Mouse (Mus musculus): ENCODE results near the gene Upp1. TPM values are rescaled to one million over a fixed set of nuclear protein-coding genes. Genes with fewer than 3 reads are reported as not detected.

Gene Upp1
- 41.7 and 44.4 TPM in 2 replicates for polyA plus RNA-seq (2014; fragmentation: Nextera tagmentation; extraction: Ambion mirVana)

DNA sequence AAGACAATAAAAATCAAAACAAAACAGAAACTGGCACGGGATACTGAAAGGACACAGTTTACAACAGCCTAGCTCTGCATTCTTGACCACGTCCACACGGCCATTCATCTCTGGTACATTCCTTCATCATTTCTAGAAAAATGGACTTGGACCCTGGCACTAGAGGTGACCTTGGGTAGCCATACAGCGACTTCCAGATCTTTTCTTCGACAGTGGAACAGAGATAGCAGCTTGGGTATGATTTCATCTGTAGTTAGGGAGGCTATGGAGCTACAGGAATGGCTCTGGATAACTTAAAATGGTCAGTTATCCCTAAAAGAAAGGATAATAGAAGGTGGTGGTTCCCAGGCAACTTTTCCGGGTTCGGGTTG is at the start of gene Upp1:
Gene Upp1, plus strand, starts transcription at position 54 of the 371 bp plus-strand sequence.
- WGBS = 0% methylated on average over 7 of the region's 7 CpGs

DNA sequence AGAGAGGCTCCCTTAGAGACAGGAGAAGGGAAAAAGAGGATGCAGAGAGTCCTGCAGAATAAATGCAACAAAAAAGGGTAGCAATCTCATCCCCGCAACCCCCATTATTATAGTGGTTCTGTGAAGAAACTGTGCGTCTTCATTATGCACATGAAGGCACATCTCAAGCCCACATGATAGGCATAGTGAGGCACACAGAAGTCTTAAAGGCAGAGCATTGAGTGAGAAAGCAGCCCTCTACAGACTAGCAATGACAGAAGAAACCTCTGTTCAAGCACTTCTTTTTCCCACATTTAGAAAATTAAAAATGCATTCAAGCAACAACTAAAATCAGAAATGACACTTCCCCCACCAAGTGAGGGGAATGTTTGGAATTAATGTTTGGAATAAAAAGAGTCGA is 41.5 kb upstream of the Upp1 start:
- Histone ChIP-seq H3K9me3 (ENCODE audit: control insufficient read depth, low read length) (no peaks in the 10 kb centered on the region), H3K27ac (replicated peaks in 1 of 2; ENCODE audit: control insufficient read depth in 1 of 2, insufficient read depth in 1 of 2, low read depth in 2 of 2, low read length in 2 of 2) (no peak overlapping the region), H3K4me2 (ENCODE audit: low read length) (no peak overlapping the region), H3K36me3 (ENCODE audit: control insufficient read depth, insufficient read depth, low read length) (no peaks in the 10 kb centered on the region), H3K27me3 (ENCODE audit: control insufficient read depth, insufficient read depth, low read length) (no peaks in the 10 kb centered on the region), H3K9ac (ENCODE audit: low read length) (no peak overlapping the region), H3K4me1 (ENCODE audit: control insufficient read depth in 2 of 2, insufficient read depth in 2 of 2, low read length in 2 of 2) (no peaks in the 10 kb centered on the region), H3K4me3 (ENCODE audit: control insufficient read depth in 1 of 2, insufficient read depth in 1 of 2, low read depth in 1 of 2, low read length in 2 of 2) (no peak overlapping the region)
- 90% methylated on average over 3 of the region's 3 CpGs for WGBS
- no peak for ATAC-seq (ENCODE audit: insufficient number of reproducible peaks, insufficient read depth, low FRiP score, low read depth)

More for the DNA sequence above, at the start of gene Upp1:
- Histone ChIP-seq H3K36me3 (ENCODE audit: control insufficient read depth, insufficient read depth, low read length) (no peaks in the 10 kb centered on the region), H3K9me3 (ENCODE audit: control insufficient read depth, low read length) (no peaks in the 10 kb centered on the region), H3K4me3 (ENCODE audit: control insufficient read depth in 1 of 2, insufficient read depth in 1 of 2, low read depth in 1 of 2, low read length in 2 of 2) (peak within 1 kb of the TSS; percentile 51 to 68), H3K9ac (ENCODE audit: low read length) (peak within 1 kb of the TSS; percentile 74), H3K27me3 (ENCODE audit: control insufficient read depth, insufficient read depth, low read length) (peaks cover 2% of the 10 kb centered on the region; the same call in 1 of the 2 replicates), H3K4me2 (ENCODE audit: low read length) (peak within 1 kb of the TSS; percentile 92), H3K4me1 (ENCODE audit: control insufficient read depth in 2 of 2, insufficient read depth in 2 of 2, low read length in 2 of 2) (peaks cover 15 to 19% of the 10 kb centered on the region in 2 experiments), H3K27ac (replicated peaks in 1 of 2; ENCODE audit: control insufficient read depth in 1 of 2, insufficient read depth in 1 of 2, low read depth in 2 of 2, low read length in 2 of 2) (peak within 1 kb of the TSS; percentile 83 to 87)
- ATAC-seq (ENCODE audit: insufficient number of reproducible peaks, insufficient read depth, low FRiP score, low read depth) = peak; percentile 4; the same call in 1 of the 2 replicates

DNA sequence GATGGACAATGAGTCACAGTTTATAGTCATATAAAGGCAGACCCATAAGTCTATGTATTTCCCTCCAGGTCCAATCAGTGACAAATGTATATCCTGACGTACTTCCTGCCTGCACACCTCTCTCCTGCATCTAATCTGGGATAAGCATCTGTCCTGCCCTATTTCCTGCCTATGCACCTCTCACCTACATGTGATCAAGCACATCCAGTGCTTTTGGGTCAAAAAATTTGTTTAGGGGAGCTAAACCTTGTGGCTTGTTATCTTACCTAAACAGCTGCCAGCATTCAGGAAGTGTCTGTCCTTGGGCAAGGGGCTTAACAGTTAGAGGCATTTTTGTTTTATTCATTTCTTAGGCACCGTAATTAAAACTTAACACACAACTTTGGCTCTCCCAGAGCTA is 4.7 kb upstream of the Upp1 start:
- Histone ChIP-seq H3K4me2 (ENCODE audit: low read length) (no peak overlapping the region), H3K4me3 (ENCODE audit: control insufficient read depth in 1 of 2, insufficient read depth in 1 of 2, low read depth in 1 of 2, low read length in 2 of 2) (no peak overlapping the region), H3K27ac (replicated peaks in 1 of 2; ENCODE audit: control insufficient read depth in 1 of 2, insufficient read depth in 1 of 2, low read depth in 2 of 2, low read length in 2 of 2) (no peak overlapping the region), H3K4me1 (ENCODE audit: control insufficient read depth in 2 of 2, insufficient read depth in 2 of 2, low read length in 2 of 2) (peaks cover 10 to 19% of the 10 kb centered on the region in 2 experiments), H3K9ac (ENCODE audit: low read length) (no peak overlapping the region), H3K36me3 (ENCODE audit: control insufficient read depth, insufficient read depth, low read length) (no peaks in the 10 kb centered on the region), H3K9me3 (ENCODE audit: control insufficient read depth, low read length) (no peaks in the 10 kb centered on the region), H3K27me3 (ENCODE audit: control insufficient read depth, insufficient read depth, low read length) (peaks cover 2% of the 10 kb centered on the region; the same call in 1 of the 2 replicates)
- no peak for ATAC-seq (ENCODE audit: insufficient number of reproducible peaks, insufficient read depth, low FRiP score, low read depth)
- WGBS = 64% methylated on average over 2 of the region's 2 CpGs

DNA sequence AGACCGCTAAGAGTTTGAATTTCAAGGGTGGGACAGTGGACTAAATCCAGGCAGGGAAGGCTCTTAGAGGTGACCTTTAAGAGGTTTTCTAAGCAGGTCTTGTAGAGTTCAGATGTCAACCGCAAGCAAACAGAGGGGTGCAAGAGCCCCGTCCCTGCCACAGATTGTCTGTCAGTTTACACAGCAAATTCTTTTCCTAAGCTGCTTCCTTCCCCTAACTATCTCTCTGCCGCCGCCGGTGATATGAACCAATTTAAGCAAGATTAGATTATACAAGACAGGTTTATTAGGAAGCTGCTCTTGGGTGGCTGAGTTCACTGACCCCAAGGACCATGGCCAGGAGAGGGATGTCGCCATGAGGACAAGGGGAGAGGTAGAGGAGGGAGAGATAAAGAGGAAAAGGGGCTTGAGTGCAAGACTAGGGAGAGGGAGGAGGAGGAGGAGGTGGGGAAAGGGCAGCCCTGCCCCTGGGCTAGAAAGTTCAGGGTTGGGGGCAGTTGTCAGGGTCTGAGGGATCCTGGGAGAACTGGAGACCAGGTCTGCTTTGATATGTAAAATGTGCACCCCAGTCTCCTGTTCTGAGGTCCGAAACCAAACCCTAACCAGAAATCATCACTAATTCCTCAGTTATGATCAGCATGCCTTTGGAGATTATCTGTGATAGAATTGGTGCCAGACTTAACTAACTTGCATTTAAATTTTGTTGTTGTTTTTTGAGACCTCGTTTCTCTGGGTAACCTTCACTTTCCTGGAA is 2.4 kb upstream of the Upp1 start:
- Histone ChIP-seq H3K36me3 (ENCODE audit: control insufficient read depth, insufficient read depth, low read length) (no peaks in the 10 kb centered on the region), H3K9me3 (ENCODE audit: control insufficient read depth, low read length) (no peaks in the 10 kb centered on the region), H3K9ac (ENCODE audit: low read length) (peak overlapping the region; percentile 56; the same call in 1 of the 2 replicates), H3K27me3 (ENCODE audit: control insufficient read depth, insufficient read depth, low read length) (peaks cover 2% of the 10 kb centered on the region; the same call in 1 of the 2 replicates), H3K4me1 (ENCODE audit: control insufficient read depth in 2 of 2, insufficient read depth in 2 of 2, low read length in 2 of 2) (peaks cover 15 to 19% of the 10 kb centered on the region in 2 experiments), H3K4me3 (ENCODE audit: control insufficient read depth in 1 of 2, insufficient read depth in 1 of 2, low read depth in 1 of 2, low read length in 2 of 2) (0 out of 4 replicates have a peak overlapping the region, but pooled peaks of 1 of the 2 experiments have one; percentile 27), H3K4me2 (ENCODE audit: low read length) (peak overlapping the region; percentile 67), H3K27ac (replicated peaks in 1 of 2; ENCODE audit: control insufficient read depth in 1 of 2, insufficient read depth in 1 of 2, low read depth in 2 of 2, low read length in 2 of 2) (no peak overlapping the region)
- no peak for ATAC-seq (ENCODE audit: insufficient number of reproducible peaks, insufficient read depth, low FRiP score, low read depth)
- WGBS = 19% methylated on average over 9 of the region's 9 CpGs

DNA sequence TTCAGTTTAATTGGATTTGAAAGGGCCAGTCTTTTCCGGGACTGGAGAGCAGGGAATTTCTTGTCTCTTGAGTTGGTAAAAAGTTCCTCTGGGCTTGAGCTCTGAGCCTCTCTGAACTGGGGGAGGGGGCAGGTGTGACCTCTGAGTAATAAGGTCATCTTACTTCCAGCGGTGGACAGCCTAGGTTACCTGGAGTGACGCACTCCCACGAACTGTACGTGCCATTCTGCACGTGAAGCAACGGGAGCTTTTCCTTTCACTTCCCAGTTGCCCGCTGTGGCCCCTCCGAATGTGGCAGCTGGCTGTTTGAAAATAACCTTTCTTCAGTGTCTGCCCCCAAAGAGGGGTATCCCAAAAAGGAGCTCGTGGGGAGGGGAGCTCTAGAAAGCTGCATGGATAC is 1.8 kb upstream of the Upp1 start:
- Histone ChIP-seq H3K27ac (replicated peaks in 1 of 2; ENCODE audit: control insufficient read depth in 1 of 2, insufficient read depth in 1 of 2, low read depth in 2 of 2, low read length in 2 of 2) (peak overlapping the region in 1 of 2 experiments; percentile 28; a peak in 1 of 4 replicates), H3K4me3 (ENCODE audit: control insufficient read depth in 1 of 2, insufficient read depth in 1 of 2, low read depth in 1 of 2, low read length in 2 of 2) (peak overlapping the region; percentile 27), H3K4me1 (ENCODE audit: control insufficient read depth in 2 of 2, insufficient read depth in 2 of 2, low read length in 2 of 2) (peaks cover 15 to 19% of the 10 kb centered on the region in 2 experiments), H3K4me2 (ENCODE audit: low read length) (peak overlapping the region; percentile 67), H3K9me3 (ENCODE audit: control insufficient read depth, low read length) (no peaks in the 10 kb centered on the region), H3K27me3 (ENCODE audit: control insufficient read depth, insufficient read depth, low read length) (peaks cover 2% of the 10 kb centered on the region; the same call in 1 of the 2 replicates), H3K36me3 (ENCODE audit: control insufficient read depth, insufficient read depth, low read length) (no peaks in the 10 kb centered on the region), H3K9ac (ENCODE audit: low read length) (peak overlapping the region; percentile 56)
- 7% methylated on average over 10 of the region's 10 CpGs for WGBS
- ATAC-seq (ENCODE audit: insufficient number of reproducible peaks, insufficient read depth, low FRiP score, low read depth) = no peak

DNA sequence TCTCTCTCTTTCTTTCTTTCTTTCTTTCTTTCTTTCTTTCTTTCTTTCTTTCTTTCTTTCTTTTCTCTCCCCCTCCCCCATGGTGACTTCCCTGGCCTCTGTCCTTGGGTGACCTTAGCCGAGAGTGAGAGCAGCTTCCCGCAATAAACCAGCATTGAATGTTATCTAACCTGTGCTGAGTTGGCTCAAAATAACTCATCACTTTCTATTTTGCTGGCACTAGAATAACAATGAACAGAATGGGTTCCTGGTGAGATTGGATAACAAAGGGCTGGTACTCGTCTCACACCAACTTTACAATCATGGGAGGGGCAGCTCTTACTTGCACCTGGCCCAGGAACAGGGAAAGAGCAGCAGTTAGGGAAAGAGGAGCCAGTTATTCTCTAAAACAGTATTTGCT is 987 bp upstream of the Upp1 start:
- Histone ChIP-seq H3K9me3 (ENCODE audit: control insufficient read depth, low read length) (no peaks in the 10 kb centered on the region), H3K4me1 (ENCODE audit: control insufficient read depth in 2 of 2, insufficient read depth in 2 of 2, low read length in 2 of 2) (peaks cover 15 to 19% of the 10 kb centered on the region in 2 experiments), H3K9ac (ENCODE audit: low read length) (peak overlapping the region; percentile 74; the same call in 1 of the 2 replicates), H3K27ac (replicated peaks in 1 of 2; ENCODE audit: control insufficient read depth in 1 of 2, insufficient read depth in 1 of 2, low read depth in 2 of 2, low read length in 2 of 2) (peak overlapping the region; percentile 83 to 87), H3K27me3 (ENCODE audit: control insufficient read depth, insufficient read depth, low read length) (peaks cover 2% of the 10 kb centered on the region; the same call in 1 of the 2 replicates), H3K4me2 (ENCODE audit: low read length) (peak overlapping the region; percentile 92), H3K36me3 (ENCODE audit: control insufficient read depth, insufficient read depth, low read length) (no peaks in the 10 kb centered on the region), H3K4me3 (ENCODE audit: control insufficient read depth in 1 of 2, insufficient read depth in 1 of 2, low read depth in 1 of 2, low read length in 2 of 2) (no peak overlapping the region)
- 1% methylated on average over 3 of the region's 3 CpGs for WGBS
- ATAC-seq (ENCODE audit: insufficient number of reproducible peaks, insufficient read depth, low FRiP score, low read depth) = no peak

DNA sequence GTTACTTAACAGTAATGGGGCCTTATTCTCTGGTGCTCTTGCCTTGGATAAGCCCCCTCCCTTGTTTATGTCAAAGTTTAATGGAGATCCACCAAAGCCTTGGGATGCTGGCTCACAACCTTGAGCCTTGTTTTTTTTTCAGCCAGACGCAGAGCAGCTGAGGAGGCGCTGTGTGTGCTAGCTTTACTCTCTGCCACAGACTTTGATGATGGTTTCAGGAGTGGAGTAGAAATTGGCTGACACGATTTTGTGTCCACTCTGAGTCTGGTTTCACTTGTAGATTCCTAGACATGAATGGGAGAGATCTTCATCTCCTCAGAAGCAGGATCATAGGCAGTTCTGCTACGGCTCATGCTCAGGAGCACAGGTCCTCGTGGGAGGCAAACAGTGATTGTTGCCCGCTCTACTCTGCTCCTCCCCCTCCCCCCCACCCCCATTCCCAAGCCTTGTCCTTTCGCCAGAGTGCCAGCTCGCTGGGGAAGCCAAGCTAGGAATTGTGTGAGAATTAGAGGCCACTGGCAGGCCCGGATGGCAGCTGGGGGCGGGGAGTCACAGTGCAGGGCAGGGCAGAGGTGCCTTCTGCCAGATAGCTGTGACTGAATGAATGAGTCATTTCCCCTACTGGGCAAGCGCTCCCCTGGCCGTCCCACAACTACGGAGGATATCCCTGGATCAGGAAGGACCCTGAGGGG is 399 bp upstream of the Upp1 start:
- peaks cover 2% of the 10 kb centered on the region; the same call in 1 of the 2 replicates for H3K27me3 ChIP-seq (ENCODE audit: control insufficient read depth, insufficient read depth, low read length)
- peak overlapping the region; percentile 92 for H3K4me2 ChIP-seq (ENCODE audit: low read length)
- H3K36me3 ChIP-seq (ENCODE audit: control insufficient read depth, insufficient read depth, low read length) = no peaks in the 10 kb centered on the region
- H3K9me3 ChIP-seq (ENCODE audit: control insufficient read depth, low read length) = no peaks in the 10 kb centered on the region
- H3K27ac ChIP-seq (replicated peaks in 1 of 2; ENCODE audit: control insufficient read depth in 1 of 2, insufficient read depth in 1 of 2, low read depth in 2 of 2, low read length in 2 of 2) = peak overlapping the region; percentile 83 to 87
- peak overlapping the region; percentile 74 for H3K9ac ChIP-seq (ENCODE audit: low read length)
- WGBS = 2% methylated on average over 13 of the region's 13 CpGs
- ATAC-seq (ENCODE audit: insufficient number of reproducible peaks, insufficient read depth, low FRiP score, low read depth) = peak; percentile 79
- H3K4me1 ChIP-seq (ENCODE audit: control insufficient read depth in 2 of 2, insufficient read depth in 2 of 2, low read length in 2 of 2) = peaks cover 15 to 19% of the 10 kb centered on the region in 2 experiments
- H3K4me3 ChIP-seq (ENCODE audit: control insufficient read depth in 1 of 2, insufficient read depth in 1 of 2, low read depth in 1 of 2, low read length in 2 of 2) = peak overlapping the region; percentile 51 to 68
